Mouse (Mus musculus) neutrophil, adult 5-6 weeks (primary cell): ENCODE measurements at regions not wholly inside any gene's neighbourhood (a gene's known extent, or its start where the extent isn't known, plus 50 kb on each side); places are given as distances from the start of the nearest gene placed in this dataset.
"Not testable (repeated sequence)": the region's sequence is repeated elsewhere in the genome, so short reads cannot be mapped to it uniquely, and the experiment has no call there.

Source experiments
- ATAC-seq: fragments of 151-379, 151-347 bp; 2 replicates; pipeline ENCODE4 v1.8.0; 2017; ENCODE audit warnings: mild to moderate bottlenecking, moderate TSS enrichment; ENCODE audit not compliant: insufficient number of reproducible peaks, poor library complexity, low FRiP score, severe bottlenecking; ENCODE audit errors: extremely low read depth

- ATAC-seq, result peak; percentile 87
Measured at GRCm38 (mm10) chr16:3114473-3115335, 476.1 kb upstream of the Olfr161 start.

- ATAC-seq, result not testable (repeated sequence)
Measured at GRCm38 (mm10) chr16:3115336-3116112, 475.3 kb upstream of the Olfr161 start.

GRCm38 (mm10) chr16:3116113-3116511, 474.7 kb upstream of the Olfr161 start:
- ATAC-seq, result peak; percentile 27; the same call in 1 of the 2 replicates

GRCm38 (mm10) chr16:3121216-3121615, 469.6 kb upstream of the Olfr161 start:
- not testable (repeated sequence) for ATAC-seq

- ATAC-seq, result not testable (repeated sequence)
Measured at GRCm38 (mm10) chr16:3122145-3122860, 468.5 kb upstream of the Olfr161 start.

- ATAC-seq, result peak; percentile 79
Measured at GRCm38 (mm10) chr16:3122861-3123477, 467.9 kb upstream of the Olfr161 start.

- ATAC-seq, result not testable (repeated sequence)
Measured at GRCm38 (mm10) chr16:3127317-3127716, 463.5 kb upstream of the Olfr161 start.
